Mouse (Mus musculus) heart, embryonic 14.5 days (tissue): ENCODE measurements around the gene Prkar1b. TPM values are rescaled to one million over a fixed set of nuclear protein-coding genes. Genes with fewer than 3 reads are reported as not detected.
A peak's percentile ranks its signal among the peaks of the same experiment; 100 is the strongest.

Experiments
- ATAC-seq: fragments of 200-750 bp; cut with Nextera tagmentation; 2 replicates; pipeline ENCODE4 v1.8.0; 2017; ENCODE audit warnings: low read depth, moderate TSS enrichment; ENCODE audit not compliant: insufficient number of reproducible peaks, insufficient read depth, low FRiP score
- H3K27ac ChIP-seq, 2 experiments: fragments of 200-500 bp in 1 of 2; fragments of 300-500 bp in 1 of 2; sonication (generic) in 1 of 2; replicated peaks in 1 of 2; 2 replicates each; pipeline ENCODE4 v1.5.1; 2012 to 2014; ENCODE audit warnings: low read depth in 2 of 2, low read length in 2 of 2, control low read depth in 1 of 2, mild to moderate bottlenecking in 1 of 2, mixed read lengths in 1 of 2; ENCODE audit not compliant: control insufficient read depth in 1 of 2, insufficient read depth in 1 of 2
- H3K27me3 ChIP-seq: fragments of 300-500 bp; sonication (generic); 2 replicates; pipeline ENCODE4 v1.6.1; 2014; ENCODE audit warnings: mild to moderate bottlenecking, low read length, control low read depth; ENCODE audit not compliant: control insufficient read depth, insufficient read depth
- H3K36me3 ChIP-seq: fragments of 300-500 bp; sonication (generic); 2 replicates; pipeline ENCODE4 v1.6.1; 2014; ENCODE audit warnings: mild to moderate bottlenecking, control low read depth, low read length, mixed read lengths; ENCODE audit not compliant: control insufficient read depth, insufficient read depth
- H3K4me1 ChIP-seq, 2 experiments: fragments of 200-500 bp in 1 of 2; fragments of 300-500 bp in 1 of 2; sonication (generic) in 1 of 2; 2 replicates each; pipeline ENCODE4 v1.6.1; 2012 to 2014; ENCODE audit warnings: low read length in 2 of 2, control low read depth in 1 of 2, mixed read lengths in 1 of 2; ENCODE audit not compliant: control insufficient read depth in 2 of 2, insufficient read depth in 2 of 2
- H3K4me2 ChIP-seq: fragments of 300-500 bp; sonication (generic); 2 replicates; pipeline ENCODE4 v1.6.1; 2014; ENCODE audit warnings: mild to moderate bottlenecking, low read length
- H3K4me3 ChIP-seq, 2 experiments: fragments of 200-500 bp in 1 of 2; fragments of 300-500 bp in 1 of 2; sonication (generic) in 1 of 2; 2 replicates each; pipeline ENCODE4 v1.5.1; 2012 to 2014; ENCODE audit warnings: low read length in 2 of 2, mild to moderate bottlenecking in 2 of 2, control low read depth in 1 of 2, low read depth in 1 of 2, moderate library complexity in 1 of 2; ENCODE audit not compliant: control insufficient read depth in 1 of 2, insufficient read depth in 1 of 2
- H3K9ac ChIP-seq: fragments of 300-500 bp; sonication (generic); 2 replicates; pipeline ENCODE4 v1.6.1; 2014; ENCODE audit warnings: mild to moderate bottlenecking, low read length
- H3K9me3 ChIP-seq: fragments of 300-500 bp; sonication (generic); 2 replicates; pipeline ENCODE4 v1.6.1; 2016; ENCODE audit warnings: low read length, control low read depth; ENCODE audit not compliant: control insufficient read depth
- WGBS: fragments of 180-500 bp; shearing (Covaris S2); extraction: QIAGEN DNeasy Blood & Tissue Kit; methylation state at CpG from one replicate; pipeline ENCODE4 v1.1.7; 2014; 5-methylcytosine and 5-hydroxymethylcytosine counted together
- polyA plus RNA-seq: library from polyadenylated mRNA; unstranded; fragments of >200 nt; fragmentation: Nextera tagmentation; extraction: Ambion mirVana; gene quantifications from 2 replicates; pipeline ENCODE4 v1.2.1, GENCODE M21; 2014

Prkar1b gene
- polyA plus RNA-seq, 1 experiment from 2014 or later = 9.5 TPM

- no peak overlapping the region for H3K9ac ChIP-seq
- no peak overlapping the region for H3K4me2 ChIP-seq
- peaks cover 11 to 27% of the 10 kb centered on the region in 2 experiments for H3K4me1 ChIP-seq
- H3K9me3 ChIP-seq = no peaks in the 10 kb centered on the region
- no peak overlapping the region for H3K27ac ChIP-seq
- H3K36me3 ChIP-seq = no peaks in the 10 kb centered on the region
- no peak overlapping the region for H3K4me3 ChIP-seq
- no peaks in the 10 kb centered on the region for H3K27me3 ChIP-seq
- ATAC-seq = 0 out of 2 replicates have a peak, but pooled peaks have one; percentile 14
- 23% methylated on average over 9 of the region's 9 CpGs for WGBS
Observed at GRCm38 (mm10) chr5:139075791-139076190, 74.0 kb downstream of the Prkar1b start.

- H3K9ac ChIP-seq = no peak overlapping the region
- no peaks in the 10 kb centered on the region for H3K36me3 ChIP-seq
- WGBS = 38% methylated on average over 3 of the region's 3 CpGs
- no peak overlapping the region for H3K4me3 ChIP-seq
- ATAC-seq = peak; percentile 49; the same call in 1 of the 2 replicates
- H3K4me2 ChIP-seq = no peak overlapping the region
- no peaks in the 10 kb centered on the region for H3K27me3 ChIP-seq
- peaks cover 11 to 25% of the 10 kb centered on the region in 2 experiments for H3K4me1 ChIP-seq
- no peaks in the 10 kb centered on the region for H3K9me3 ChIP-seq
- H3K27ac ChIP-seq = no peak overlapping the region
Observed at GRCm38 (mm10) chr5:139075125-139075524, 74.7 kb downstream of the Prkar1b start.

- H3K36me3 ChIP-seq = no peaks in the 10 kb centered on the region
- no peak overlapping the region for H3K9ac ChIP-seq
- no peaks in the 10 kb centered on the region for H3K27me3 ChIP-seq
- WGBS = 86% methylated on average over 7 of the region's 7 CpGs
- H3K4me1 ChIP-seq = peaks cover 11 to 25% of the 10 kb centered on the region in 2 experiments
- no peak overlapping the region for H3K27ac ChIP-seq
- ATAC-seq = no peak
- no peak overlapping the region for H3K4me2 ChIP-seq
- H3K4me3 ChIP-seq = no peak overlapping the region
- H3K9me3 ChIP-seq = no peaks in the 10 kb centered on the region
Observed at GRCm38 (mm10) chr5:139073977-139074376, 75.8 kb downstream of the Prkar1b start.

GRCm38 (mm10) chr5:139072866-139073265, 76.9 kb downstream of the Prkar1b start:
- peaks cover 11 to 25% of the 10 kb centered on the region in 2 experiments for H3K4me1 ChIP-seq
- ATAC-seq = no peak
- no peak overlapping the region for H3K4me2 ChIP-seq
- H3K27me3 ChIP-seq = no peaks in the 10 kb centered on the region
- H3K9ac ChIP-seq = no peak overlapping the region
- WGBS = 83% methylated on average over 5 of the region's 5 CpGs
- no peaks in the 10 kb centered on the region for H3K36me3 ChIP-seq
- H3K4me3 ChIP-seq = no peak overlapping the region
- H3K27ac ChIP-seq = no peak overlapping the region
- H3K9me3 ChIP-seq = no peaks in the 10 kb centered on the region

GRCm38 (mm10) chr5:139066861-139067614, 82.8 kb downstream of the Prkar1b start:
- Histone ChIP-seq H3K9me3 (no peaks in the 10 kb centered on the region), H3K4me2 (no peak overlapping the region), H3K27me3 (no peaks in the 10 kb centered on the region), H3K4me3 (no peak overlapping the region), H3K36me3 (no peaks in the 10 kb centered on the region), H3K9ac (no peak overlapping the region), H3K27ac (no peak overlapping the region), H3K4me1 (no peaks in the 10 kb centered on the region)
- ATAC-seq = no peak
- 44% methylated on average over 7 of the region's 7 CpGs for WGBS

- Histone ChIP-seq H3K36me3 (no peaks in the 10 kb centered on the region), H3K4me2 (no peak overlapping the region), H3K9ac (no peak overlapping the region), H3K27ac (no peak overlapping the region), H3K4me3 (no peak overlapping the region), H3K27me3 (no peaks in the 10 kb centered on the region), H3K4me1 (peaks cover 3 to 4% of the 10 kb centered on the region in 2 experiments; a peak in 3 of 4 replicates), H3K9me3 (no peaks in the 10 kb centered on the region)
- no peak for ATAC-seq
- WGBS = 62% methylated on average over 5 of the region's 5 CpGs
Observed at GRCm38 (mm10) chr5:139064611-139065010, 85.2 kb downstream of the Prkar1b start.

GRCm38 (mm10) chr5:139061680-139062079, 88.1 kb downstream of the Prkar1b start:
- H3K27me3 ChIP-seq = no peaks in the 10 kb centered on the region
- no peaks in the 10 kb centered on the region for H3K9me3 ChIP-seq
- no peak overlapping the region for H3K4me2 ChIP-seq
- H3K4me1 ChIP-seq = peaks cover 3 to 5% of the 10 kb centered on the region in 2 experiments; a peak in 3 of 4 replicates
- H3K4me3 ChIP-seq = no peak overlapping the region
- 81% methylated on average over 5 of the region's 5 CpGs for WGBS
- H3K36me3 ChIP-seq = no peaks in the 10 kb centered on the region
- no peak for ATAC-seq
- no peak overlapping the region for H3K27ac ChIP-seq
- no peak overlapping the region for H3K9ac ChIP-seq
